8 mouse cellular contexts compared by ENCODE assay signal in genomic region chr9:29412181-29412771, GRCm38 (mm10).
DNase-seq lines count a peak whose midpoint lies in the region; ATAC-seq lines count a peak whose summit lies in the region.

No protein-coding gene starts in this region.

- peak overlapping the region; percentile 48 for H3K4me3 ChIP-seq in forebrain, embryonic 14.5 days (ENCODE audit: low read depth, low read length)
- H3K4me3 ChIP-seq in midbrain, embryonic 13.5 days (replicated peaks): peak overlapping the region; percentile 49

- H3K4me2 ChIP-seq in forebrain, embryonic 14.5 days (ENCODE audit: low read length): peak overlapping the region; percentile 96
- peak overlapping the region; percentile 81 for H3K4me2 ChIP-seq in midbrain, embryonic 13.5 days (replicated peaks)

- no peaks in the 10 kb centered on the region for H3K9me3 ChIP-seq in forebrain, embryonic 14.5 days (replicated peaks; ENCODE audit: control insufficient read depth, low read length)
- H3K9me3 ChIP-seq in midbrain, embryonic 13.5 days: no peaks in the 10 kb centered on the region

- ATAC-seq in forebrain, embryonic 14.5 days: peak; percentile 84
- peak; percentile 88 for ATAC-seq in midbrain, embryonic 13.5 days
- ATAC-seq in inflammation-experienced regulatory T-cells, adult 6 months: no peak

- peak overlapping the region; percentile 74 for H3K27ac ChIP-seq in forebrain, embryonic 14.5 days (ENCODE audit: low read depth, low read length)
- H3K27ac ChIP-seq in midbrain, embryonic 13.5 days: peak overlapping the region; percentile 90

- WGBS in forebrain, embryonic 14.5 days: under 1% methylated on average over 60 of the region's 61 CpGs
- WGBS in midbrain, embryonic 13.5 days: 1% methylated on average over 61 of the region's 61 CpGs

- H3K9ac ChIP-seq in forebrain, embryonic 14.5 days (ENCODE audit: low read length): peak overlapping the region; percentile 67
- peak overlapping the region; percentile 78 for H3K9ac ChIP-seq in midbrain, embryonic 13.5 days (replicated peaks)

- H3K36me3 ChIP-seq in forebrain, embryonic 14.5 days (ENCODE audit: control insufficient read depth, insufficient read depth, low read length): no peaks in the 10 kb centered on the region
- no peaks in the 10 kb centered on the region for H3K36me3 ChIP-seq in midbrain, embryonic 13.5 days

- DNase-seq in adrenal gland, adult 18-20 months (ENCODE audit: low spot score in 2 of 2): peak; percentile 21 to 23
- peak; percentile 74 for DNase-seq in cerebellum, adult 11 months
- DNase-seq in forebrain, embryonic 14.5 days (ENCODE audit: low spot score): peak; percentile 76
- DNase-seq in heart, postnatal 25 days (ENCODE audit: low spot score): peak; percentile 3
- DNase-seq in left cerebral cortex, adult 8-10 months (ENCODE audit: low spot score in 2 of 2): peak; percentile 53 to 62
- peak; percentile 45 for DNase-seq in testis, postnatal 10 days (ENCODE audit: low spot score)

- peaks cover 9% of the 10 kb centered on the region; the same call in 1 of the 2 replicates for H3K27me3 ChIP-seq in forebrain, embryonic 14.5 days (replicated peaks; ENCODE audit: control insufficient read depth, insufficient read depth, low read length)
- H3K27me3 ChIP-seq in midbrain, embryonic 13.5 days: peaks cover 32% of the 10 kb centered on the region

- H3K4me1 ChIP-seq in forebrain, embryonic 14.5 days (ENCODE audit: control insufficient read depth, insufficient read depth, low read length): 0 out of 2 replicates have a peak, but pooled peaks cover 4% of the 10 kb centered on the region
- H3K4me1 ChIP-seq in midbrain, embryonic 13.5 days (replicated peaks): peaks cover 41% of the 10 kb centered on the region

- intact Hi-C loops in heart, postnatal 25 days (cut with DNase I): loop anchor here (2.0 kb wide), 1 partner anchor 231 kb away; no protein-coding TSS in a partner anchor

Comparison
In these comparisons a context has a peak if more than half of its experiments do, and no peak if none do; other contexts are left out.
1. DNase-seq: peak in every context shown above with its lines; median percentile 76 in forebrain, embryonic 14.5 days; 74 in cerebellum, adult 11 months; 58 in left cerebral cortex, adult 8-10 months; 45 in testis, postnatal 10 days; 22 in adrenal gland, adult 18-20 months; 3 in heart, postnatal 25 days.